In the genomic region with DNA sequence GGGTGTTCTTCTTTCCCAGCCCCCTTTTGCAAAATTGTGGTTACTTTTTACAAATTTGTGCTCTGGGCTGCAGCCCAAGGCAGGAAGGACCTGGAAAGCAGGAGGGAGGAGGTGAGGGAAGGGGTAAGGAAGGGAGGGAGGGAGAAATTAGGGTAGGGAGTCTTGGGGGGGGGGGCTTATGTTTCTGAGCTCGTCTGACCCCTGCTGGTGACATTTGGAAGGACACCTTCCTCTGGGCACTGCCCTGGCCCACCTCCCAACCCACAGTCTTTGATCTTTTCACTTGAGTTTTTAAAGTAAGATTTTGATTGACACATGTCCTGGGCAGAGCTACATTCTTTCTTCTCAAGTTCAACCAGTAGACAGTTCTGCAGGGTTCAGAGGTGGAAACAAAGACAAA, we compare ENCODE assay signal across 10 mouse cellular contexts. TPM values are rescaled to one million over a fixed set of nuclear protein-coding genes. Genes with fewer than 3 reads are reported as not detected.
DNase-seq lines count a peak whose midpoint lies in the region; ATAC-seq and TF ChIP-seq lines count a peak whose summit lies in the region.
"Had no signal": no experiment of that assay in that cellular context is flagged by ENCODE, and none has a peak within 500 bp of the region (broad histone marks: within the 10 kb centered on the region; RNA-seq: fewer than 3 reads in every experiment).

No protein-coding gene starts in this region.

- TF ChIP-seq CTCF in kidney, postnatal 0 days (IDR thresholded peaks at IDR 0.05; ENCODE audit: low read depth) = peak; percentile 58
- TF ChIP-seq CTCF in thymus, adult 2 months (IDR thresholded peaks at IDR 0.05; ENCODE audit: borderline replicate concordance, control insufficient read depth, extremely low read depth, insufficient read depth, low read length, poor library complexity) = peak; percentile 76; the same call in 1 of the 2 replicates
- TF ChIP-seq CTCF in brain, embryonic 14.5 days (IDR thresholded peaks at IDR 0.05; ENCODE audit: borderline replicate concordance, extremely low read depth, insufficient read depth, insufficient read length) = peak; percentile 50

- no peak for ATAC-seq in kidney, postnatal 0 days (replicated peaks; ENCODE audit: low FRiP score, low read depth)
- ATAC-seq in intestine, embryonic 15.5 days = no peak
- ATAC-seq: forebrain, embryonic 14.5 days had no signal

- TF ChIP-seq POLR2A in thymus, adult 2 months (IDR thresholded peaks at IDR 0.05; ENCODE audit: control insufficient read depth, extremely low read depth, insufficient read depth, low read length, poor library complexity) = no peak
- no peak for TF ChIP-seq POLR2A in brain, embryonic 14.5 days (IDR thresholded peaks at IDR 0.05; ENCODE audit: borderline replicate concordance, extremely low read depth, insufficient read depth, insufficient read length, poor library complexity, severe bottlenecking)

- no peaks in the 10 kb centered on the region for H3K27me3 ChIP-seq in kidney, postnatal 0 days (ENCODE audit: insufficient read depth, low read length)
- H3K27me3 ChIP-seq in thymus, adult 2 months (ENCODE audit: control insufficient read depth, insufficient read depth, low read length) = no peaks in the 10 kb centered on the region
- H3K27me3 ChIP-seq in intestine, embryonic 15.5 days (replicated peaks) = no peaks in the 10 kb centered on the region
- H3K27me3 ChIP-seq: heart, embryonic 15.5 days; limb, embryonic 15.5 days had no signal

- H3K27ac ChIP-seq in kidney, postnatal 0 days = no peak overlapping the region
- H3K27ac ChIP-seq in thymus, adult 2 months (ENCODE audit: control insufficient read depth, insufficient read depth, low read length) = no peak overlapping the region
- H3K27ac ChIP-seq in intestine, embryonic 15.5 days = no peak overlapping the region
- H3K27ac ChIP-seq: heart, embryonic 15.5 days; limb, embryonic 15.5 days had no signal

- no peaks in the 10 kb centered on the region for H3K9me3 ChIP-seq in kidney, postnatal 0 days (replicated peaks; ENCODE audit: low read length)
- H3K9me3 ChIP-seq in intestine, embryonic 15.5 days = no peaks in the 10 kb centered on the region
- H3K9me3 ChIP-seq: heart, embryonic 15.5 days; limb, embryonic 15.5 days had no signal

- no peak overlapping the region for H3K4me3 ChIP-seq in kidney, postnatal 0 days (replicated peaks; ENCODE audit: low read depth, low read length)
- H3K4me3 ChIP-seq in thymus, adult 2 months (ENCODE audit: control insufficient read depth, insufficient read depth, low read length) = no peak overlapping the region
- H3K4me3 ChIP-seq in intestine, embryonic 15.5 days (replicated peaks) = no peak overlapping the region
- H3K4me3 ChIP-seq: heart, embryonic 15.5 days; limb, embryonic 15.5 days had no signal

- no peak overlapping the region for H3K4me2 ChIP-seq in kidney, postnatal 0 days (ENCODE audit: low read length)
- H3K4me2 ChIP-seq in intestine, embryonic 15.5 days (replicated peaks) = no peak overlapping the region
- H3K4me2 ChIP-seq: heart, embryonic 15.5 days; limb, embryonic 15.5 days had no signal

- H3K36me3 ChIP-seq in kidney, postnatal 0 days (ENCODE audit: insufficient read depth, low read length) = no peaks in the 10 kb centered on the region
- peaks cover 44% of the 10 kb centered on the region for H3K36me3 ChIP-seq in thymus, adult 2 months (ENCODE audit: control insufficient read depth, insufficient read depth, low read length)
- no peaks in the 10 kb centered on the region for H3K36me3 ChIP-seq in intestine, embryonic 15.5 days
- H3K36me3 ChIP-seq: heart, embryonic 15.5 days; limb, embryonic 15.5 days had no signal

- H3K4me1 ChIP-seq in kidney, postnatal 0 days (replicated peaks; ENCODE audit: insufficient read depth, low read length) = no peaks in the 10 kb centered on the region
- no peaks in the 10 kb centered on the region for H3K4me1 ChIP-seq in thymus, adult 2 months (replicated peaks; ENCODE audit: control insufficient read depth, insufficient read depth, low read length)
- H3K4me1 ChIP-seq in intestine, embryonic 15.5 days (replicated peaks) = no peaks in the 10 kb centered on the region

- 0% methylated on average over 1 of the region's 1 CpGs for WGBS in kidney, postnatal 0 days
- 8% methylated on average over 1 of the region's 1 CpGs for WGBS in thymus, adult 2 months
- 7% methylated on average over 1 of the region's 1 CpGs for whole genome bisulfite sequencing in intestine, embryonic 15.5 days

- DNase-seq in kidney, postnatal 0 days (ENCODE audit: low spot score) = no peak
- DNase-seq in kidney, adult 8-10 months = no peak
- DNase-seq in thymus, adult 2 months = peak; percentile 45
- DNase-seq in thymus, adult 18-20 months = no peak
- no peak for DNase-seq in brain, embryonic 14.5 days (ENCODE audit: low read depth)
- no peak for DNase-seq in urinary bladder, postnatal 10 days (ENCODE audit: low spot score)

- no peak overlapping the region for H3K9ac ChIP-seq in kidney, postnatal 0 days (ENCODE audit: low read depth, low read length)
- no peak overlapping the region for H3K9ac ChIP-seq in intestine, embryonic 15.5 days
- H3K9ac ChIP-seq: heart, embryonic 15.5 days; limb, embryonic 15.5 days had no signal

RNA-seq across cellular contexts. Expression of gene Rsph1, which starts 34.4 kb away (rescaled TPM):
- polyA plus RNA-seq in kidney, postnatal 0 days (2015; fragmentation: Nextera tagmentation; extraction: Ambion mirVana) = 1.3 and 2.2 TPM in 2 replicates
- 0.29 and 0.51 TPM in 2 replicates for polyA plus RNA-seq in thymus, adult 2 months (2012; rRNA removed)
- polyA plus RNA-seq in brain, embryonic 14.5 days (2012; rRNA removed) = 0.59 and 3.3 TPM in 2 replicates
- 1.1 and 1.3 TPM in 2 replicates for polyA plus RNA-seq in intestine, embryonic 15.5 days (2015; fragmentation: Nextera tagmentation; extraction: Ambion mirVana)

RNA-seq across cellular contexts. Expression of gene Ubash3a, which starts 35.1 kb away (rescaled TPM):
- 0.11 and 0.14 TPM in 2 replicates for polyA plus RNA-seq in kidney, postnatal 0 days (2015; fragmentation: Nextera tagmentation; extraction: Ambion mirVana)
- polyA plus RNA-seq in thymus, adult 2 months (2012; rRNA removed) = 95.5 and 126 TPM in 2 replicates
- 0.03 TPM in 1 of 2 replicates, not detected in the other for polyA plus RNA-seq in brain, embryonic 14.5 days (2012; rRNA removed)
- 0.20 and 0.21 TPM in 2 replicates for polyA plus RNA-seq in intestine, embryonic 15.5 days (2015; fragmentation: Nextera tagmentation; extraction: Ambion mirVana)
- polyA plus RNA-seq: forebrain, embryonic 14.5 days had no signal

RNA-seq across cellular contexts. Expression of gene Slc37a1, which starts 43.8 kb away (rescaled TPM):
- polyA plus RNA-seq in kidney, postnatal 0 days (2015; fragmentation: Nextera tagmentation; extraction: Ambion mirVana) = 2.8 and 3.9 TPM in 2 replicates
- polyA plus RNA-seq in thymus, adult 2 months (2012; rRNA removed) = 59.6 and 59.7 TPM in 2 replicates
- 19.7 and 21.3 TPM in 2 replicates for polyA plus RNA-seq in brain, embryonic 14.5 days (2012; rRNA removed)
- 18.4 and 22.7 TPM in 2 replicates for polyA plus RNA-seq in intestine, embryonic 15.5 days (2015; fragmentation: Nextera tagmentation; extraction: Ambion mirVana)

RNA-seq across cellular contexts. Expression of gene Tmprss3, which starts 44.0 kb away (rescaled TPM):
- polyA plus RNA-seq in kidney, postnatal 0 days (2015; fragmentation: Nextera tagmentation; extraction: Ambion mirVana) = 0.05 TPM in 1 of 2 replicates, not detected in the other
- 0.61 and 0.92 TPM in 2 replicates for polyA plus RNA-seq in thymus, adult 2 months (2012; rRNA removed)
- not detected in 2 replicates for polyA plus RNA-seq in brain, embryonic 14.5 days (2012; rRNA removed)
- polyA plus RNA-seq in intestine, embryonic 15.5 days (2015; fragmentation: Nextera tagmentation; extraction: Ambion mirVana) = 0.06 TPM in 1 of 2 replicates, not detected in the other
- polyA plus RNA-seq: forebrain, embryonic 14.5 days; heart, embryonic 15.5 days had no signal

Comparison
In these comparisons a context has a peak if more than half of its experiments do, and no peak if none do; other contexts are left out.
1. RNA of gene Ubash3a, which starts 35.1 kb away (polyA plus RNA-seq): 95.5 to 126 TPM in thymus, adult 2 months; 0.20 to 0.21 TPM in intestine, embryonic 15.5 days, 0.11 to 0.14 TPM in kidney, postnatal 0 days and 0.03 TPM in brain, embryonic 14.5 days; every median in the first group is over 10 times any median in the second.
2. Peak in every context shown above with its lines, with median percentiles within 50 percentile points of each other: CTCF ChIP-seq.